Mouse (Mus musculus) heart, embryonic 16.5 days (tissue): ENCODE results near the gene Fezf1. TPM values are rescaled to one million over a fixed set of nuclear protein-coding genes. Genes with fewer than 3 reads are reported as not detected.

ENCODE experiments used
- ATAC-seq: fragments of 200-750 bp; cut with Nextera tagmentation; replicated peaks from 2 replicates; pipeline ENCODE4 v1.8.0; 2017; ENCODE audit warnings: moderate number of reproducible peaks; ENCODE audit not compliant: insufficient read depth, low FRiP score; ENCODE audit errors: extremely low read depth
- H3K27ac ChIP-seq: fragments of 300-500 bp; sonication (generic); 2 replicates; pipeline ENCODE4 v1.5.1; 2014; ENCODE audit warnings: mild to moderate bottlenecking, low read length, control low read depth, moderate library complexity
- H3K27me3 ChIP-seq: fragments of 300-500 bp; sonication (generic); 2 replicates; pipeline ENCODE4 v1.6.1; 2014; ENCODE audit warnings: low read length, mixed read lengths; ENCODE audit not compliant: control insufficient read depth, insufficient read depth
- H3K36me3 ChIP-seq: fragments of 300-500 bp; sonication (generic); 2 replicates; pipeline ENCODE4 v1.6.1; 2014; ENCODE audit not compliant: control insufficient read depth, insufficient read depth
- H3K4me1 ChIP-seq: fragments of 300-500 bp; sonication (generic); 2 replicates; pipeline ENCODE4 v1.6.1; 2014; ENCODE audit warnings: low read length, mixed read lengths; ENCODE audit not compliant: control insufficient read depth, insufficient read depth
- H3K4me2 ChIP-seq: fragments of 300-500 bp; sonication (generic); 2 replicates; pipeline ENCODE4 v1.6.1; 2014; ENCODE audit warnings: low read depth, mild to moderate bottlenecking, control low read depth, low read length
- H3K4me3 ChIP-seq: fragments of 300-500 bp; sonication (generic); 2 replicates; pipeline ENCODE4 v1.5.1; 2014; ENCODE audit warnings: mild to moderate bottlenecking, control low read depth, low read length
- H3K9ac ChIP-seq: fragments of 300-500 bp; sonication (generic); 2 replicates; pipeline ENCODE4 v1.6.1; 2014; ENCODE audit warnings: low read length, control low read depth
- H3K9me3 ChIP-seq: fragments of 300-500 bp; sonication (generic); replicated peaks from 2 replicates; pipeline ENCODE4 v1.6.1; 2016; ENCODE audit warnings: low read length; ENCODE audit not compliant: control insufficient read depth
- WGBS: fragments of 180-500 bp; shearing (Covaris S2); extraction: QIAGEN DNeasy Blood & Tissue Kit; methylation state at CpG from one replicate; pipeline ENCODE4 v1.1.7; 2014; 5-methylcytosine and 5-hydroxymethylcytosine counted together
- polyA plus RNA-seq: library from polyadenylated mRNA; unstranded; fragments of >200 nt; fragmentation: Nextera tagmentation; extraction: Ambion mirVana; gene quantifications from 2 replicates; pipeline ENCODE4 v1.2.1, GENCODE M21; 2015

Gene Fezf1
- polyA plus RNA-seq, 1 experiment from 2014 or later, result not detected

DNA sequence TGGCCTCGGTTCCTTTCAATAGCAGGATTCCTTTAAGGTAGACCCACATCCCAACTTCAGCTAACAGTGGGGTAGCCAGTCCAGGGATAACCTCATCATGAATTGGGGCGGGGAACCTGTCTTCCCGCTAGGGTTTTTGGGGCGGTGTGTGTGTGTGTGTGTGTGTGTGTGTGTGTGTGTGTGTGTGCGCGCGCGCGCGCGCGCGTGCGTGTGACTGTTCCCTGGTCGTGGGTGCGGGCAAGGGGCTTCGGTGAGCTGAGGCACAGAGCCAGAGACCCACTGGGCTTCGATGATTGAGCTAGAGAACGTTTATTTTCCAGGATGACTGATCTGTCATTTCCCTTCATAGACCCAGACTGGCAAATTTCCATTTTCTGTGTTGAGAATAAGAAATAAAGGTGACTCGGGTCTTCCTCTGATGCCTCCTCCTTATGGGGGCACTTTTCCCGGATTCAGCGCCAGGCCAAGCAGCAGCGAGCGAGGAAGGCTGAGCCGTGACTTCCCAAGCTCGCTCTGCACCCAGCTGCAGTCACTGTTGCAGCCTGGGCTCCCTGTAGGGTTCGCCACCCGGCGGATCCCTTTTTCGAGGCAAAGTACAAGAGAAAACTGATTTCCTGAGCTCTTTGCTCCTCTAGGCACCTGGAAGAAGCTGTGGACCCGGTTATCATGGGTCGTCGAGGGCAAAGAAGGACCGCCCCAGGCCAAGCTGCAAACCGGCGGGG, 12.0 kb upstream of the Fezf1 start:
- H3K4me3 ChIP-seq, result peak overlapping the region; percentile 10; the same call in 1 of the 2 replicates
- no peaks in the 10 kb centered on the region for H3K9me3 ChIP-seq
- ATAC-seq, result no peak
- H3K9ac ChIP-seq, result no peak overlapping the region
- H3K36me3 ChIP-seq, result no peaks in the 10 kb centered on the region
- 4% methylated on average over 36 of the region's 36 CpGs for WGBS
- H3K4me2 ChIP-seq, result peak overlapping the region; percentile 26; the same call in 1 of the 2 replicates
- H3K4me1 ChIP-seq, result peaks cover 5% of the 10 kb centered on the region; the same call in 1 of the 2 replicates
- peaks cover 66% of the 10 kb centered on the region for H3K27me3 ChIP-seq
- H3K27ac ChIP-seq, result no peak overlapping the region

DNA sequence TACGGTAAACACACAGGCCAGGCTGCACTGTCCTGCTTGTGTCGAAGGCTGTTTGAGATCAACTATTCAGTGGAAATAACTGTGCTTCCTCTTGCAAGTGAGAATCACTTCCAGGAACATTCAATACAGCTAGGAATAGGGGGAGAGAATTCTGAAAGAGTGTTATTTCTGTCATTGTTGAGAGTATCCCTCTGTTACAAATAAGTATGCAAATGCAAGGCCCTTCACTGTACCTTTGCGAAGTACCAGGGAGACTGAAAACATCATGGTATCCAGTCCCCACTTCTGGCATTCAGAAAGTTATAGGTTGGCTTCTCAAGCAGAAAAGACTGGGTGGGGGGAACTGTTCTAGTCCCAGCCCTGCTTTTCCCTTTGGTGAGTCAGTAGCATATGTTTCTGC, 9.8 kb upstream of the Fezf1 start:
- Histone ChIP-seq H3K36me3 (no peaks in the 10 kb centered on the region), H3K4me1 (peaks cover 5% of the 10 kb centered on the region; the same call in 1 of the 2 replicates), H3K9me3 (no peaks in the 10 kb centered on the region), H3K4me3 (no peak overlapping the region), H3K4me2 (no peak overlapping the region), H3K27ac (no peak overlapping the region), H3K9ac (no peak overlapping the region), H3K27me3 (peaks cover 88% of the 10 kb centered on the region)
- no peak for ATAC-seq
- 23% methylated on average over 3 of the region's 3 CpGs for WGBS

DNA sequence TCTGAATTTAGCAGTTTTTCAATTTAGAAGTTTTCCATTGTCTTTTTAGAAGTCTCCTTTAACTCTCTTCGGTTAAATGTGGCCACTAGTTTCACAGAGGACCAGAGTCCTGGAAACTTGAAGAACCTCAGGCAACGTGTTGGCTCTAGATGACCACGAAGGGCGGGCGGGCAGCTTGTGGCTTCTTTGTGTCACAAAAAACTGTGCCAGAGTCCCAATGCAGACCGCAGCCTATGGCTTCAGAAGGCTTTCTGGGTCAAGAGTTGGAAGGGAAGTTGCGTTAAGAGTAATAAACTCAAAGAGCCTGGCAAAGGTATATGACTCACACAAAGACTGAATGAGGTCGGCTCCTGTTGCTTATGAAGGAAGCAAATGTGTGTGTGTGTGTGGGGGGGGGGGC, 7.0 kb upstream of the Fezf1 start:
- WGBS, result 4% methylated on average over 8 of the region's 8 CpGs
- H3K4me1 ChIP-seq, result peaks cover under 1% of the 10 kb centered on the region; the same call in 1 of the 2 replicates
- H3K36me3 ChIP-seq, result no peaks in the 10 kb centered on the region
- ATAC-seq, result no peak
- H3K27ac ChIP-seq, result no peak overlapping the region
- H3K4me3 ChIP-seq, result no peak overlapping the region
- H3K4me2 ChIP-seq, result no peak overlapping the region
- H3K9ac ChIP-seq, result no peak overlapping the region
- H3K9me3 ChIP-seq, result no peaks in the 10 kb centered on the region
- H3K27me3 ChIP-seq, result peaks cover 87% of the 10 kb centered on the region

DNA sequence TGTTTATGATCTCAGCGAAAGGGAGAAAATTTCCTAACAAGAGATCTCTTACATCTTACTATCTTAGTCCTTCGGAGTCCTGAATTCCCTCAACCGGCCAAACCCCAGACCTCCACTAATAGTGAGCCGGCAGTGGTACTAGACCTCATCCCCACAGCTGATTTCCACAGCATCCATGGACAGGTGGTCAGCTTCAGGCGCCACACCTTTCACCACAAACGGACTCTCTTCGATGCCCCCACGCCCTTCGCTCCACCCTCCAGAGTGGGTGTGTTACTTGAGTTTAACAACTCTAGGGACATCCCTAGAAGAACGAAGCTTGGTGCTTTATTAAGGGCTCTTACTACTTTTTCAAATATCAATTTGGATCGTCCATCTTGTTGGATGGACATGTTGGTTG, 6.5 kb upstream of the Fezf1 start:
- Histone ChIP-seq H3K4me1 (0 out of 2 replicates have a peak, but pooled peaks cover 3% of the 10 kb centered on the region), H3K4me3 (no peak overlapping the region), H3K4me2 (no peak overlapping the region), H3K27me3 (peaks cover 87% of the 10 kb centered on the region), H3K9me3 (no peaks in the 10 kb centered on the region), H3K9ac (no peak overlapping the region), H3K36me3 (no peaks in the 10 kb centered on the region), H3K27ac (no peak overlapping the region)
- 2% methylated on average over 11 of the region's 11 CpGs for whole genome bisulfite sequencing
- ATAC-seq, result no peak

GRCm38 (mm10) chr6:23253353-23254311, 5.5 kb upstream of the Fezf1 start:
- H3K9ac ChIP-seq, result no peak overlapping the region
- no peak for ATAC-seq
- peaks cover 87% of the 10 kb centered on the region for H3K27me3 ChIP-seq
- H3K4me1 ChIP-seq, result peaks cover 8% of the 10 kb centered on the region
- no peak overlapping the region for H3K4me2 ChIP-seq
- no peaks in the 10 kb centered on the region for H3K36me3 ChIP-seq
- no peaks in the 10 kb centered on the region for H3K9me3 ChIP-seq
- no peak overlapping the region for H3K27ac ChIP-seq
- no peak overlapping the region for H3K4me3 ChIP-seq
- 2% methylated on average over 43 of the region's 43 CpGs for WGBS

DNA sequence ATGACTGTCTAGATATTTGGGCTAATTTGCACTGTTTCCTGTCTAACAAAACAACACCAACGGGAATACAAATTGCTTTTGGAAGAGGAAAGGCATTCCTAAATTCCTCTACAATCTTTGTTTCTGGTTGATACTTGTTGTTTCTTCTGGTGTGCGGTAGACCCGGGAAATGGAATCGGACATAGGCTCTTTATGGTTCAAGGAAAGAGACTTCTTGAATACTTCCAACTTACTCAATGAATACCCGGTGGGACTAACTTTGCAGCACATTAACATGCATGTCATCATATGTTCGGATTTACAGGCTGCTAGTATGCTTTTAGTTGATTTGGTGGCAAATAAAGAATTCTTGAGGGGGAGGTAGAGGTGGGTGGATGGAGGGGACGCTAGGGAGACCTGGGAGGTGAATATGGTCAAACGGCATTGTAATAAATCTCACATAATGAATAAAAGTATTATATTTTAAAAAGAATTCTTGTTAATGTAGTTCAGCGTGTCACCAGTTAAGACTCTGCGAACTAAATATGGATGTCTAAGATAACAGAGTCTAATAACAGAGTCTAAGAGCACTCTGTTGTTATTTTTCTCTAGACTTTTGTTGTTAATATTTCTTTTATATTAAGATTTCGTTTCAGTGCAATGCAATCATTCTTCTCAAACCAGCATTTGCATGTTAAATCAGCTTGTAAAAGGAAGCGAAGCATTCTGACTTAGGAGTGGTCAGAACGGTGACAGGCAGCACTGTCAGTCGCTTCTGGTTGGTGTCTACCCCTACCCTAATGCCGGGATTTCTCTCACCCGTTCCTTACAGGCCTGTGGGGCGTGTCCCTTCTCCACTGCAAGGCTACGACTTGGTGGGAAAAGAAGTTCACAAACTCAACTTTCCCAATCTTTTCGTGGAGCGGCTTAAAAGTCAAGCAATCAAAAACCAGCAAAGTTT, 4.3 kb upstream of the Fezf1 start:
- no peak overlapping the region for H3K27ac ChIP-seq
- H3K9me3 ChIP-seq, result no peaks in the 10 kb centered on the region
- H3K36me3 ChIP-seq, result no peaks in the 10 kb centered on the region
- no peak overlapping the region for H3K9ac ChIP-seq
- H3K4me1 ChIP-seq, result peaks cover 12% of the 10 kb centered on the region
- H3K4me2 ChIP-seq, result no peak overlapping the region
- H3K4me3 ChIP-seq, result no peak overlapping the region
- WGBS, result 3% methylated on average over 20 of the region's 20 CpGs
- no peak for ATAC-seq
- H3K27me3 ChIP-seq, result peaks cover 86% of the 10 kb centered on the region

GRCm38 (mm10) chr6:23251431-23251830, 3.3 kb upstream of the Fezf1 start:
- 5% methylated on average over 3 of the region's 3 CpGs for WGBS
- Histone ChIP-seq H3K27me3 (peaks cover 88% of the 10 kb centered on the region), H3K4me3 (no peak overlapping the region), H3K9ac (no peak overlapping the region), H3K9me3 (no peaks in the 10 kb centered on the region), H3K27ac (no peak overlapping the region), H3K36me3 (no peaks in the 10 kb centered on the region), H3K4me2 (no peak overlapping the region), H3K4me1 (peaks cover 12% of the 10 kb centered on the region)
- ATAC-seq, result no peak

DNA sequence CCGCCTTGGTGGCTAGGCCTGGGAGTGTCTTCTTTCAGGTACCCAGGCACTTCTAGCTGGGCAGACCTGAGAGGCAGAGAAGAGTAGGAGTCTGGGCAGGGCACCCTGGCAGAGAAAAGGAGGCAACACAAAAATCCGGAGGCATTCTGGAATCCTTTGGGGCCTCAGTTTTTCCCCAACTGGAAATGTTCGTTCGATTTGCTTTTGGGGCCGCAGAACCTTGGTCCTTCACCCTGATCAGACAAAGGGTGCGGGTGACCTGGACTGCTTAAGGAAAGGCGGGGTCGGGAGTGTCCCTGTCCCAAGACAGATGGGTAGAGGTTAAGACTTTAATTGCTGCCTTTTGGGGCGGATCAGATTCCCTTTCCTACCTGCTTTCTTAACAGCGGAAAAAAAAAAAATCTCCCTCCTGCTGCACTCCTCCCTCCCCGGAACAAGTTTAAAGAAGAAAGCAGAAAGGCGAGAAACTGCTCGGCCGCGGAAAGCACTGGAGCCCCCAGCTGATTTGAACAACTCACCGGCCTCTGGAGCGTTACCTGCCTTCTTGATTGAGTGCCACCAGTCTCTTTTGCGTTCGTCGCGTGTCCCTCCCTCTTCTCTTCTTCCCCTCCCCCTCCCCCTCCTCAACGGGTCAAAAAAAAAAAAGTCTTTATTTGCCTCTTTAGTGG, 2.3 kb upstream of the Fezf1 start:
- H3K4me3 ChIP-seq, result no peak overlapping the region
- H3K27me3 ChIP-seq, result peaks cover 86% of the 10 kb centered on the region
- ATAC-seq, result no peak
- WGBS, result 2% methylated on average over 22 of the region's 22 CpGs
- H3K4me1 ChIP-seq, result peaks cover 12% of the 10 kb centered on the region
- H3K9ac ChIP-seq, result no peak overlapping the region
- no peak overlapping the region for H3K27ac ChIP-seq
- no peaks in the 10 kb centered on the region for H3K9me3 ChIP-seq
- no peaks in the 10 kb centered on the region for H3K36me3 ChIP-seq
- H3K4me2 ChIP-seq, result no peak overlapping the region
